Mouse (Mus musculus) erythroblast, embryonic 14.5 days (primary cell): ENCODE measurements around the gene Nedd8. TPM values are rescaled to one million over a fixed set of nuclear protein-coding genes. Genes with fewer than 3 reads are reported as not detected.

Experiments
- H3K27me3 ChIP-seq: 2 replicates; pipeline ENCODE4 v1.6.1; 2012; ENCODE audit warnings: inconsistent platforms; ENCODE audit not compliant: control insufficient read depth
- H3K36me3 ChIP-seq: 2 replicates; pipeline ENCODE4 v1.6.1; 2012; ENCODE audit warnings: mild to moderate bottlenecking, inconsistent platforms; ENCODE audit not compliant: control insufficient read depth
- H3K4me1 ChIP-seq: 2 replicates; pipeline ENCODE4 v1.6.1; 2012; ENCODE audit warnings: inconsistent platforms; ENCODE audit not compliant: control insufficient read depth
- H3K4me3 ChIP-seq: replicated peaks from 2 replicates; pipeline ENCODE3; 2012; ENCODE audit warnings: moderate library complexity, mild to moderate bottlenecking, inconsistent platforms
- H3K9me3 ChIP-seq: 2 replicates; pipeline ENCODE4 v1.6.1; 2012; ENCODE audit warnings: low read length, inconsistent platforms, mixed read lengths; ENCODE audit not compliant: control insufficient read depth
- GATA1 ChIP-seq: IDR thresholded peaks from 2 replicates; pipeline ENCODE4 v1.6.1; 2012; ENCODE audit warnings: low read length, inconsistent platforms, mixed read lengths
- TAL1 ChIP-seq: IDR thresholded peaks from 3 replicates; pipeline ENCODE4 v1.6.1; 2012; ENCODE audit warnings: low read length, inconsistent platforms, mixed read lengths
- polyA plus RNA-seq: library from polyadenylated mRNA; stranded (reverse); fragments of >175 nt; gene quantifications from 2 replicates; pipeline ENCODE4 v1.2.3, GENCODE M21; 2012

The Nedd8 gene
- polyA plus RNA-seq, 1 experiment: 9.0 TPM

GRCm38 (mm10) chr14:55634874-55635522 lies 36.9 kb downstream of the Nedd8 start:
- TF ChIP-seq GATA1 (no peak), TAL1 (no peak)
- H3K27me3 ChIP-seq: no peaks in the 10 kb centered on the region
- H3K4me3 ChIP-seq: peak overlapping the region; percentile 71
- no peaks in the 10 kb centered on the region for H3K9me3 ChIP-seq
- H3K4me1 ChIP-seq: peaks cover 38% of the 10 kb centered on the region
- peaks cover 96% of the 10 kb centered on the region for H3K36me3 ChIP-seq

GRCm38 (mm10) chr14:55629312-55629711 lies 42.6 kb downstream of the Nedd8 start:
- Histone ChIP-seq H3K4me1 (peaks cover 29% of the 10 kb centered on the region), H3K36me3 (peaks cover 100% of the 10 kb centered on the region), H3K9me3 (no peaks in the 10 kb centered on the region), H3K27me3 (no peaks in the 10 kb centered on the region), H3K4me3 (no peak overlapping the region)
- TF ChIP-seq GATA1 (no peak), TAL1 (no peak)

GRCm38 (mm10) chr14:55628077-55628827 lies 43.7 kb downstream of the Nedd8 start:
- Histone ChIP-seq H3K36me3 (peaks cover 94% of the 10 kb centered on the region), H3K9me3 (no peaks in the 10 kb centered on the region), H3K4me1 (peaks cover 26% of the 10 kb centered on the region), H3K4me3 (no peak overlapping the region), H3K27me3 (no peaks in the 10 kb centered on the region)
- TF ChIP-seq GATA1: no peak
- no peak for TF ChIP-seq TAL1

GRCm38 (mm10) chr14:55618486-55619195 lies 53.3 kb downstream of the Nedd8 start:
- peaks cover 2% of the 10 kb centered on the region for H3K36me3 ChIP-seq
- peak overlapping the region; percentile 23 for H3K4me3 ChIP-seq
- H3K27me3 ChIP-seq: no peaks in the 10 kb centered on the region
- peaks cover 64% of the 10 kb centered on the region for H3K4me1 ChIP-seq
- H3K9me3 ChIP-seq: no peaks in the 10 kb centered on the region
- TF ChIP-seq GATA1 (peak; percentile 69), TAL1 (no peak)

GRCm38 (mm10) chr14:55617822-55618221 lies 54.1 kb downstream of the Nedd8 start, which contains the start of gene Rec8:
Rec8 (plus strand) TSS chr14:55618037.
- TF ChIP-seq TAL1 (no peak), GATA1 (no peak)
- no peaks in the 10 kb centered on the region; the same call in 1 of the 2 replicates for H3K36me3 ChIP-seq
- H3K4me3 ChIP-seq: peak within 1 kb of the TSS; percentile 23
- no peaks in the 10 kb centered on the region for H3K27me3 ChIP-seq
- no peaks in the 10 kb centered on the region for H3K9me3 ChIP-seq
- H3K4me1 ChIP-seq: peaks cover 71% of the 10 kb centered on the region

- no peak for TF ChIP-seq TAL1
- TF ChIP-seq GATA1: no peak
- Histone ChIP-seq H3K27me3 (no peaks in the 10 kb centered on the region), H3K4me1 (peaks cover 66% of the 10 kb centered on the region)
These were observed 55.1 kb downstream of the Nedd8 start for GRCm38 (mm10) chr14:55616844-55617243.

GRCm38 (mm10) chr14:55615876-55616275 lies 56.0 kb downstream of the Nedd8 start:
- no peak overlapping the region for H3K4me3 ChIP-seq
- peaks cover 3% of the 10 kb centered on the region for H3K36me3 ChIP-seq
- no peaks in the 10 kb centered on the region for H3K9me3 ChIP-seq
- H3K27me3 ChIP-seq: no peaks in the 10 kb centered on the region
- TF ChIP-seq GATA1 (no peak), TAL1 (no peak)
- H3K4me1 ChIP-seq: peaks cover 64% of the 10 kb centered on the region

More at GRCm38 (mm10) chr14:55616844-55617243, 55.1 kb downstream of the Nedd8 start:
- no peak overlapping the region for H3K4me3 ChIP-seq
- H3K36me3 ChIP-seq: no peaks in the 10 kb centered on the region
- no peaks in the 10 kb centered on the region for H3K9me3 ChIP-seq

- Histone ChIP-seq H3K27me3 (no peaks in the 10 kb centered on the region), H3K9me3 (no peaks in the 10 kb centered on the region), H3K36me3 (peaks cover 13% of the 10 kb centered on the region), H3K4me1 (peaks cover 65% of the 10 kb centered on the region), H3K4me3 (no peak overlapping the region)
- TF ChIP-seq TAL1: no peak
- TF ChIP-seq GATA1: 0 out of 2 replicates have a peak, but pooled peaks have one; percentile 31
These were observed 57.3 kb downstream of the Nedd8 start for GRCm38 (mm10) chr14:55614565-55615178.
